Comparison of ENCODE assay signal across 8 mouse cellular contexts in genomic region chr5:130078834-130079156, GRCm38 (mm10). TPM values are rescaled to one million over a fixed set of nuclear protein-coding genes. Genes with fewer than 3 reads are reported as not detected.
DNase-seq lines count a peak whose midpoint lies in the region; ATAC-seq and TF ChIP-seq lines count a peak whose summit lies in the region.

No protein-coding gene starts in this region.

- ATAC-seq in embryonic facial prominence, embryonic 12.5 days (ENCODE audit: insufficient number of reproducible peaks, insufficient read depth, low FRiP score, low TSS enrichment) = peak; percentile 59; the same call in 1 of the 2 replicates
- ATAC-seq in hindbrain, embryonic 16.5 days = no peak
- peak; percentile 54 for ATAC-seq in midbrain, embryonic 16.5 days

- peak overlapping the region; percentile 78 for H3K4me2 ChIP-seq in embryonic facial prominence, embryonic 12.5 days (replicated peaks)
- peak overlapping the region; percentile 74 for H3K4me2 ChIP-seq in hindbrain, embryonic 16.5 days (ENCODE audit: low read length)
- H3K4me2 ChIP-seq in midbrain, embryonic 16.5 days (ENCODE audit: low read length) = peak overlapping the region; percentile 83

- peak overlapping the region; percentile 95 for H3K27ac ChIP-seq in layer of hippocampus, adult 2 months
- H3K27ac ChIP-seq in embryonic facial prominence, embryonic 12.5 days = peak overlapping the region; percentile 78; the same call in 1 of the 2 replicates
- peak overlapping the region; percentile 46; the same call in 1 of the 2 replicates for H3K27ac ChIP-seq in hindbrain, embryonic 16.5 days (ENCODE audit: low read depth, low read length)
- peak overlapping the region; percentile 85 for H3K27ac ChIP-seq in midbrain, embryonic 16.5 days (ENCODE audit: low read length)

- H3K9me3 ChIP-seq in embryonic facial prominence, embryonic 12.5 days = no peaks in the 10 kb centered on the region
- H3K9me3 ChIP-seq in hindbrain, embryonic 16.5 days (ENCODE audit: control insufficient read depth, low read length) = no peaks in the 10 kb centered on the region
- no peaks in the 10 kb centered on the region for H3K9me3 ChIP-seq in midbrain, embryonic 16.5 days (replicated peaks; ENCODE audit: control insufficient read depth, low read length, poor library complexity, severe bottlenecking)

- H3K9ac ChIP-seq in embryonic facial prominence, embryonic 12.5 days = peak overlapping the region; percentile 90; the same call in 1 of the 2 replicates
- peak overlapping the region; percentile 87 for H3K9ac ChIP-seq in hindbrain, embryonic 16.5 days (ENCODE audit: low read depth, low read length)
- H3K9ac ChIP-seq in midbrain, embryonic 16.5 days (ENCODE audit: low read depth, low read length) = peak overlapping the region; percentile 92

- H3K4me1 ChIP-seq in embryonic facial prominence, embryonic 12.5 days = 0 out of 2 replicates have a peak, but pooled peaks cover 7% of the 10 kb centered on the region
- peaks cover 6% of the 10 kb centered on the region for H3K4me1 ChIP-seq in hindbrain, embryonic 16.5 days (ENCODE audit: control insufficient read depth, insufficient read depth, low read depth, low read length)
- peaks cover 14% of the 10 kb centered on the region for H3K4me1 ChIP-seq in midbrain, embryonic 16.5 days (ENCODE audit: control insufficient read depth, insufficient read depth, low read length)

- WGBS in embryonic facial prominence, embryonic 12.5 days = 47% methylated on average over 6 of the region's 6 CpGs
- 49% methylated on average over 6 of the region's 6 CpGs for WGBS in hindbrain, embryonic 16.5 days
- WGBS in midbrain, embryonic 16.5 days = 32% methylated on average over 6 of the region's 6 CpGs

- H3K36me3 ChIP-seq in embryonic facial prominence, embryonic 12.5 days = peaks cover 6% of the 10 kb centered on the region; the same call in 1 of the 2 replicates
- no peaks in the 10 kb centered on the region for H3K36me3 ChIP-seq in hindbrain, embryonic 16.5 days (ENCODE audit: control insufficient read depth, insufficient read depth, low read length)
- no peaks in the 10 kb centered on the region for H3K36me3 ChIP-seq in midbrain, embryonic 16.5 days (ENCODE audit: control insufficient read depth, insufficient read depth, low read length)

- no peaks in the 10 kb centered on the region for H3K27me3 ChIP-seq in embryonic facial prominence, embryonic 12.5 days
- H3K27me3 ChIP-seq in hindbrain, embryonic 16.5 days (replicated peaks; ENCODE audit: control insufficient read depth, insufficient read depth, low read length) = no peaks in the 10 kb centered on the region
- no peaks in the 10 kb centered on the region for H3K27me3 ChIP-seq in midbrain, embryonic 16.5 days (ENCODE audit: control insufficient read depth, insufficient read depth, low read depth, low read length)

- DNase-seq in layer of hippocampus, adult 2 months (ENCODE audit: low spot score in 2 of 2) = no peak
- DNase-seq in layer of hippocampus, adult 9-10 months (ENCODE audit: low spot score) = no peak
- no peak for DNase-seq in frontal cortex, adult 2 months (ENCODE audit: extremely low spot score in 1 of 2, low spot score in 1 of 2)
- no peak for DNase-seq in embryo, embryonic 10 days (ENCODE audit: low spot score)
- DNase-seq in frontal cortex, postnatal 10 days (ENCODE audit: low spot score in 2 of 2) = no peak

- peak overlapping the region; percentile 92 for H3K4me3 ChIP-seq in layer of hippocampus, adult 2 months
- H3K4me3 ChIP-seq in embryonic facial prominence, embryonic 12.5 days = peak overlapping the region; percentile 76
- H3K4me3 ChIP-seq in hindbrain, embryonic 16.5 days (ENCODE audit: low read length) = peak overlapping the region; percentile 77
- H3K4me3 ChIP-seq in midbrain, embryonic 16.5 days (ENCODE audit: low read depth, low read length) = peak overlapping the region; percentile 91

- TF ChIP-seq CTCF in layer of hippocampus, adult 2 months (conservative IDR thresholded peaks at IDR 0.05) = no peak

RNA-seq across cellular contexts. Expression of gene Tpst1, which starts 5.7 kb away (rescaled TPM):
- total RNA-seq in layer of hippocampus, adult 2 months (2021) = 10 to 100 TPM; 48.7 to 49.1 TPM
- polyA plus RNA-seq in embryonic facial prominence, embryonic 12.5 days (2016; fragmentation: Nextera tagmentation; extraction: Ambion mirVana) = 77.2 and 83.6 TPM in 2 replicates
- polyA plus RNA-seq in hindbrain, embryonic 16.5 days (2015; fragmentation: Nextera tagmentation; extraction: Ambion mirVana) = 58.3 and 59.2 TPM in 2 replicates
- polyA plus RNA-seq in midbrain, embryonic 16.5 days (2015; fragmentation: Nextera tagmentation; extraction: Ambion mirVana) = 52.9 and 56.8 TPM in 2 replicates
- 32.1 and 34.5 TPM in 2 replicates for polyA plus RNA-seq in frontal cortex, adult 2 months (2012; rRNA removed)

RNA-seq across cellular contexts. Expression of gene Crcp, which starts 49.7 kb away (rescaled TPM):
- total RNA-seq in layer of hippocampus, adult 2 months (2021) = 10 to 100 TPM; 35.6 to 35.7 TPM
- polyA plus RNA-seq in embryonic facial prominence, embryonic 12.5 days (2016; fragmentation: Nextera tagmentation; extraction: Ambion mirVana) = 42.0 and 42.9 TPM in 2 replicates
- polyA plus RNA-seq in hindbrain, embryonic 16.5 days (2015; fragmentation: Nextera tagmentation; extraction: Ambion mirVana) = 78.0 and 92.1 TPM in 2 replicates
- polyA plus RNA-seq in midbrain, embryonic 16.5 days (2015; fragmentation: Nextera tagmentation; extraction: Ambion mirVana) = 85.6 and 86.8 TPM in 2 replicates
- 41.8 and 44.8 TPM in 2 replicates for polyA plus RNA-seq in frontal cortex, adult 2 months (2012; rRNA removed)

RNA-seq across cellular contexts. Expression of gene Asl, which starts 49.7 kb away (rescaled TPM):
- total RNA-seq in layer of hippocampus, adult 2 months (2021) = 10 to 100 TPM; 18.2 to 27.3 TPM
- polyA plus RNA-seq in embryonic facial prominence, embryonic 12.5 days (2016; fragmentation: Nextera tagmentation; extraction: Ambion mirVana) = 24.0 and 26.7 TPM in 2 replicates
- 39.3 and 49.5 TPM in 2 replicates for polyA plus RNA-seq in hindbrain, embryonic 16.5 days (2015; fragmentation: Nextera tagmentation; extraction: Ambion mirVana)
- polyA plus RNA-seq in midbrain, embryonic 16.5 days (2015; fragmentation: Nextera tagmentation; extraction: Ambion mirVana) = 35.5 and 38.6 TPM in 2 replicates
- 25.0 and 29.6 TPM in 2 replicates for polyA plus RNA-seq in frontal cortex, adult 2 months (2012; rRNA removed)
